Mouse (Mus musculus): ENCODE data around the gene Hoxb1.

DNA sequence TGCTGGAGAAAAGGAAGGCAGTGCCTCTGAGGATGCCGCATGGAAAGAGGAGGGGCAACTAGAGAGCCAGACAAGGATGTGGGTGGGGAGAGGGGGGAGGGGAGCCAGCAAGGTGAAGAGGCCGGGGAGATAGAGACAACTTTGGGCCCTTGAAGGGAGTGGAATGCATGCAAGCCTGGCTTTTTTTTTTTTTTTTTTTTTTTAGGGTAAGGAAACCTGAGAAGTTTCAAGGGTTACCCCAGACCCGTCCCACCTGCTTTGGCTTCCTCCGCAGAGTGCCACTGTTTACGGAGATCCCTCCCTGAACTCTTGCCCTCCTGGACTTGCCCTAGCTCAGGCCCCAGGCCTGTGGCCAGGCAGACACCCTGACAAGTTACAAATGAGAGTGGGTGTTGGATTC, 1.7 kb upstream of the Hoxb1 start:
- no peak for TF ChIP-seq CTCF (IDR thresholded peaks at IDR 0.05; ENCODE audit: low read depth)
- TF ChIP-seq EP300 (IDR thresholded peaks at IDR 0.05; ENCODE audit: low read depth): no peak

All from heart, postnatal 0 days (tissue).